Mouse (Mus musculus) c-Kit-positive CD71-positive TER-119-negative erythroid progenitor cells, embryonic 14.5 days (primary cell): ENCODE results near the gene Mtmr1.

ENCODE experiments used
- DNase-seq: peaks from one replicate; pipeline ENCODE4 v3.0.0-alpha.2; 2013; ENCODE audit warnings: low read depth

Gene Mtmr1

GRCm38 (mm10) chrX:71442916-71443315 lies 78.4 kb downstream of the Mtmr1 start:
- no peak for DNase-seq

DNA sequence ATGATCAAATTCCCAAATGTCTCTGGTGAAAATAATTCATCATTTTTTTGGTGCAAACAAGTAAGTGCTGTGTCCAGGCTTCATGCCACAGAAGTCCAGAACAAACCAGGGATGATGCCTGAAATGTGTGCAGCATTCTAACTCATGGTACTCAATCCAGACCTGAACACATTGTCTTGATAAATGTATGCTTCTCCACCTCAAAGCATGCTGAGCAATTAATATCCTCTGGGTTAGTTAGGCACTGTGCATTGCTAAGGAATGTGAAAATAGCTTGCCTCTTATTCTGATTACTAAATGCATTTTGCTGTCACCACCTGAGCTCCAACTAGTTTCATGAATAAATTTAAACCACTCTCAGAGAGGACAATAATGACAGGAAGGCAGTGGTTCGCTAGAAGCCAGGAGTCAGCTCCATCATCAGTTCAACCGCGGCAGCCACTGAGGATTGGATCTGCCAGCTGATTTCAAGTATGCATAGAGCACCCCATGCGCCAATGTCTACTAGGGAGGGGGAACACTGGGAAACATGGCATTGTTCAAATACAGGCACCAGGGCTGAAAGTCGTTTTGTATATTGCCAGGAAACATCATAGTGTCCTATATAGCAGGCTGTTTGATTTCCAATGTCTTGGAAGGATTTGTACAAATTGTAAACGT lies 91.6 kb downstream of the Mtmr1 start:
- no peak for DNase-seq

- DNase-seq: no peak
These were observed 99.7 kb downstream of the Mtmr1 start for GRCm38 (mm10) chrX:71464138-71464826.

DNA sequence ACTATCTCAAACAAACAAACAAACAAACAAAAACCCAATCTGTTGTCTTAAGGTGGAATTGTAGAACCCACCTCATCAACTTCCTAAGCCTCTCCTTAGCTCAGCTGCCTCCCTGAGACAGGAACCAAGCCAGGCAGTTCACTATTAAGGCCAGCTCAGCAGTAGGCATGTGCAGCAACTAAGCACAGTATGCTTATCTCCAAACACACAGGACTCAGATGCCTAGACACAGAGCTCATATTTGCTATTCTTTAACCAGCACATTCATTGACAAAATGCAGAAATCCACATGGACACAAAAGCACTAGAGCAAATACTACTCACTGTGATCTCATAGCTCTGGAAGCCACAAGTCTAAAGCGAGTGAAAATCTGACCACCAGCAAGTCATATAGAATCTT lies 100.9 kb downstream of the Mtmr1 start:
- no peak for DNase-seq

GRCm38 (mm10) chrX:71467491-71467890 lies 102.9 kb downstream of the Mtmr1 start:
- DNase-seq: no peak
